Mouse (Mus musculus) frontal cortex, adult 2 months (tissue): ENCODE measurements at regions not wholly inside any gene's neighbourhood (a gene's known extent, or its start where the extent isn't known, plus 50 kb on each side); places are given as distances from the start of the nearest gene placed in this dataset.
A peak's percentile ranks its signal among the peaks of the same experiment; 100 is the strongest.

Source experiments
- DNase-seq, 2 experiments: peaks; one replicate each; pipeline ENCODE4 v3.0.0; 2022; ENCODE audit warnings: low spot score in 1 of 2; ENCODE audit errors: extremely low spot score in 1 of 2

DNA sequence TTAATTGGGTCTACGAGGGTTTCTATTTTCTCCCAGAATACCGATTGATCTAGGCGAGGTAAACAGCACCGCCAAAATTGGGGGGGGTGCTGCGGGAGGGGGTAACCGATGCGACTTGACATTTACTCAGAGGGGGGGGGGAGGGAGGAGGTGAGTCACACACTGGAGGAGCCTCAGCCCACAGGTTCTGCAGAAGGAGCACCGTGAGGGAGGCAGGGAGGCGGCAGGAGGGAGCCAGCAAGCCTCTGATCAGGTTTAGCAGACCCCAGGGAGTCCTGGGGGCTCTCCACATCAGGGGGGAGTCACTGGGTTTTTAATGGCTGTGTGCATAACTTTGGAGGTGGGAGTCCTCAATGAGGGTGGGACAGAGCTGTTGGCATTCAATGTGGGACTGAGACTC lies 51.3 kb upstream of the Ier5l start:
- DNase-seq: peak in 1 of 2 experiments; percentile 39

- DNase-seq: no peak
Observed at GRCm38 (mm10) chr2:30525831-30526230, 51.8 kb upstream of the Ier5l start.

GRCm38 (mm10) chr2:30527495-30527894 lies 53.5 kb upstream of the Ier5l start:
- DNase-seq: no peak

- DNase-seq: no peak
Observed at GRCm38 (mm10) chr2:30532948-30533347, 58.9 kb upstream of the Ier5l start.

DNA sequence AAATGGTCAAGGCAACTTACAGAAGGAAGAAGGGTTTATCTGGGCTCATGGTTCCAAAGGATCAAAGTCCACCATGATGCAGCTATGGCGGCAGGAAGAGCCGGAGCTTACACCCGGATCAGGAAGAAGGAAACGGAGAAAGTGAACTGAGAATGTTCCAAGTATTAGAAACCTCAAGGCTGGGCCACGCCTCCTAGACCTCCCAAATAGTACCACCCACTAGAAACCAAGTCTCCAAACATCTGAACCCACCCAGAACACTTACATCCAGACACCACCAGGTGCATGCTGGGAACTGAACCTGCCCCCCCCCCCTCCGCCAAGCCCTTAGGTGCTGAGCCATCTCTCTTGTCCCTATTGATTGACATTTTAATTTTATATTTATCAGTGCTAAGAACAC lies 59.3 kb upstream of the Ier5l start:
- DNase-seq: no peak

GRCm38 (mm10) chr2:30534485-30534884 lies 60.4 kb upstream of the Cstad start:
- DNase-seq: no peak

GRCm38 (mm10) chr2:30539305-30539704 lies 55.5 kb upstream of the Cstad start:
- DNase-seq: no peak

- DNase-seq: no peak
Observed at GRCm38 (mm10) chr2:30541541-30541940, 53.3 kb upstream of the Cstad start.

DNA sequence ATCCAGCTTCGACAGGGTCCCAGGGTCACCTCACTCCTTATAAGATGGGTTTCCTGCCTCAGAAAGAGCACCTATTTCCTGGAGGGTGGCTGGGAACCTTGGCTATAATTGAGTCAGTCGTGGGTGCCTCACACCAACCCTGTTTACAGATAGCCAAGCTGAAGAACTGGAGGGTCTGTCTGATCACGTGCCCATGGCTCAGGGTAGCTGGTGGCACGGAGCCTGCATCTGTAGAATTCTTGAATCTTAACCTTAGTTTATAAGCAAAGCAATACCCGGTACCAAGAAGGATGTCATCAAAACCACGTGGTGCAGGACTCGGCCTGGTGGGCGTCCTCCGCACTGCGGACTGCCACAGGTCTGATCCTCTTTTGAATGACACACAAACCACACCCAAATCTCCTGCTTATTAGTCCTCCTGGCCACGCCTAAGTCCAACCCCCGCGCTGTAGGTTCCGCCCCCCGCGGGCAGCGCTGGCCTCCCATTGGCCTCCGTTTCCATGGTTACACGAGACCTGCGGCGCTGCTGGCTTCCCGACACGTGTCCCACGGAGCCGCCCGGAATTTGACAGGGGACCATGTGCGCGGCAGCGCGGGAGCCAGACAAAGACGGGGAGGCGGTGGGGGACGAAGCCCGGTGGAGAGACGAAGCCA lies 49.9 kb upstream of the Cstad start:
- peak; percentile 94 for DNase-seq
